Mouse (Mus musculus): ENCODE results near the gene Bub1.

The Bub1 gene

DNA sequence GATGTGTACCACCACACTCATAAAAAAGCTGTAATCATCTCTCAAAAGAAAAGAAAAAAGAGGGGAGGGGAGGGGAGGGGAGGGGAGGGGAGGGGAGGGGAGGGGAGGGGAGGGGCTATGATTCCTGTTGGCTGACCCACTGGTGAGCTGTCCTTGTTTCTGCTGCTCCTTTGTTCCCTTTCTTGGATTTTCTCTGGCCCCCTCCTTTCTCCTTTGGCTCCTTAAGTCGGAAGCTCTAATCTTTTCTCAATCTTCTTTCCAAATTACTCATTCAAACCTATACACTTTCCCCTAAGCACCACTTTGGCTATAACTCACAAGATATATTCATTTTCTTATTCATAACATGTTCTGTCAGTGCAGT is 57.1 kb downstream of the Bub1 start:
- DNase-seq (ENCODE audit: low read depth, low spot score): no peak

- no peak for DNase-seq (ENCODE audit: low read depth, low spot score)
Measured at GRCm38 (mm10) chr2:127773938-127774577, 57.6 kb downstream of the Bub1 start.

DNA sequence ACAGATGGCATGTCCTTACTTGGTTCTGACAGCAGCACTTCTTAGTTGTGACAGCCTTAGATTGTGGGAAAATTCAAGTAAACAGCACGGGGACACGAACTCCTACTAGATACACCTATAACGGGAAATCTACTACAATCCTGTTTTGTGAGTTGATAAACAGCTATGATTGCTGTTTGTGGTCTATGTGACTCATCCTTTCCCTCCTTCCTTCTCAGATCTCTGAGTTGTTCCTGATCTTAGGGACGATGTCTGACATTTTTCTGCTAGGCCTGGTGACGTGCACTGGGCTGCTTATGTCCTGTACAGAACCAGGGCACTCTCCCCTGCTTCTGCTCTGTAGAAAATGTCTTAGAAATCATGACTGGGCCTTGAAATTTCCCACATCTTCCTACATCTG is 70.1 kb downstream of the Bub1 start:
- no peak for DNase-seq (ENCODE audit: low read depth, low spot score)

DNA sequence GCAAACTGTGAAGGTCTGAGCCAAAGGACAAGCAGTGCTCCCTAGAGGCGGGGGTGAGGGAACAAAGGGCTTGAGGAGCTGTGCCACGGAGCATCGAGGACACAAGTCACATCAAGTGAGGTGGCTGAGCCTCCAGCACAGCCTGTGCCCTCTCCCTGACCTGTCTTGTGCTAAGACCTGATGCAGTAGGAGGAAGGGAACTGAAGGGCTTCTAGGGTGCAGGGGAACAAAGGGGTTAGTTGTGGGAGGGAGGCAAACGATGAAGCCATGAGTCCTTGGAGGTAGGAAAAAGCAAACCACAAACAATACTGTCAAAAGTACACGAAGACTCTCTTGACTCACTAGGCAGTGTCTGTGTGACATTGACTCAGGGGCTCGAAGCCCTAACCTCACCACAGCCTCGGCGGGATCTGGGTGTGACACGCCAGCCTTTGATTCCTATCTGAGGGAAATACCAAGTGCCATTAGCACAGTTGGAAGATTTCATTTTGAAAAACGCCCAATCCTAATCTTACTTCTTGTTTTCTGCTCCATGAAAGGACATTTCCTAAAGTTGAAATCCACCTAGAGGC is 71.2 kb downstream of the Bub1 start:
- no peak for DNase-seq (ENCODE audit: low read depth, low spot score)

GRCm38 (mm10) chr2:127760014-127760413 is 71.7 kb downstream of the Bub1 start:
- DNase-seq (ENCODE audit: low read depth, low spot score): no peak

DNA sequence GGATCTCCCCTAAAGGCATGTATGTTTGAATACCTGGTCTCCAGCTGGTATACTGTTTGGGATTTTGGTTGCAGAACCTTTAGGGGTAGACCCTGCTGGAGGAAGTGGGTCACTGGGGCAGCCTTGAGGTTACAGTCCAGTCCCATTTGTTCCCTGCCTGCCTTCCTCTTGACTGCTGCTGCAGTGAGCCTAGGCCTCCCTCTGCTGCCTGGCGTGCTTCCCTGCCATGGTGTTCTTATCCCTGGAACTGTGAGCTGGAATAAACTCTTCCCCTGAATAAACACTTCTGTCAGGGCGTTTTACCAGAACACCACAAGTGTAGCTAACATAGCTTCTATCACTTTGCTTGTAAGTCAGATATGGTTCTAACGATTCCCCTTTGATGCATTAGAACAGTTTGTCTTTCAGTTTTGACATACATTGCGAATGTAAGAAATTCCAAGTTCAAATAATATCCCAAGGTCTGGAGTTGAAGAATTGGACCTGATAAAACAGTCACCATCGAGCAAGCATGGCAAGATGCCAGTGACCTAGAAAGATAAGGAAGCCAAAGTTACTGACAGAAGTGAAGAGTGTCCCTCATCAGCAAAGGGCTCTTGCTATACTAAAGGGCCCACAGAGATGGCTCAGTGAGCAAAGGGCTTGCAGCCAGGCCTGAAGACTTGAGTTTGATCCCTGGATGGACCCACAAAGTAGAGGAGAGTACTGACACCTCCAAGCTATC is 72.3 kb downstream of the Bub1 start:
- DNase-seq (ENCODE audit: low read depth, low spot score): no peak

DNA sequence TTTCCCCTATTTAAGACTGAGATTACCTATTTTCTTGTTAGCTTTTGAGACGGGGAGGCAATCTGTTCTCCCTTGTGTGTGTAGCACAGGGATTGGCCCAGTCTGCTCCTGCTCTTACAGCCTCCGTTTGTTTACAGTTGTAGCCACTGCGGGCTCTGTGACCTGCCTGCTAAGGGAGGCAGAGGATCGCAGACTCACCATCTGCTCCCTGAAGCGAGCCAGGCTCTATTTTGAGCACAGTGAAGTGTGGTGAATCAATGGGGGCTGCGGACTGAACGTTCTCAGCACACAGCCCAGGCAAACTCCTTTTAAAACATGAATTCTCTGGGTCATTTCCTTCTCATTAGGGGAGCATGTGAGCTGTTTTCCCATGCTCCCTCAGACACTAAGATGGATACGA is 74.5 kb downstream of the Bub1 start:
- no peak for DNase-seq (ENCODE audit: low read depth, low spot score)

DNA sequence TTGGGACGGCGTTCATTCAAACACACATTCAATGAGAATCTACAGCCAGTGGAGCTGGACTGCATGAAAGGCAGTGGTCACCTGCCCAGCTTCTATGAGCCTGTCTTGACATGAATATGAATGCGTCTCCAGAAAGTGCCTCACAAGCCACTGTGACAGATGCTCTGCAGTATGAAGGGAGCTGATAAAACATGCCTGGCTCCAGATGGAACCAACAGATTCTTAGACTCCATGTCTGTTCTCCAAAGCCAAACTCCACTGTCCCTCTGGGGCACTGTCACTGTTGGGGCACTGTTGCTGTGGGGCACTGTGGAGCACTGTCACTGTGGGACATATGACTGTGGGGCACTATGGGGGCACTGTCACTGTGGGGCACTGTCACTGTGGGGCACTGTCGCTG is 77.6 kb downstream of the Bub1 start:
- DNase-seq (ENCODE audit: low read depth, low spot score): no peak

DNA sequence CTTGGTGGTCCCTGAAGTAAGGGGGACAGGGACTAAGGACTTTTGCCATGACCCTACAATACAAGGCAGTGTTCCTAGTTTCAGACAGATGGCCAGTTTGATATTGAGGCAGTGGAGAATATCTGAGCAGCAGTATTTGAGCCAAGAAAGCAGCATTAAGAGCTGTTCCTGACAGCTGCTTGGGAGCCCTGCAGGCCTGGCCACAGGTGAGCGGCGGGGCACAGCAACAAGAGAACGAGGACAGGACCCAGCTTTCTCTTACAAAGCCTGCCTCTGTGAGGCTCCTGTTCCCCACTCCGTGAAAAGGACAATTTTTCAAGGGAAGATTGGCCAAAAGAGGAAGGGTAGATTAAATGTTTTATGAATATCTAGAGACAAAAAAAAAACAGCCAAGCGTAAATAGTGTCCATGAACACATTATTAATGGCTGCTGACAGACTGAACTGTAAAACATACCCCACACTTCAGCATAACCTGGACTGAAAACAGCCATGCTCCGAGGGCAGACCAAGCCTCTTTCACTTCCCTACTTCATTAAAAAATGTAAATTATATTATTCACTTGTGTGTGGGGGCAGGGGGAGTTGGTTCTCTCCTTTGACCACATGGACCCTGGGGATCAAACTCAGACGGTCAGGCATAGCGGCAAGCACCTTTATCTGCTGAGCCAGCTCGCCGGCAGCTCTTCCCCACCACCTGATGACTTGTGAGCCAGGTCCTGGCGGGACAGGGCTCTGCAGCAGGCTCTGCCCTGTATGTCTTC is 79.6 kb downstream of the Bub1 start:
- DNase-seq (ENCODE audit: low read depth, low spot score): no peak

All from ES-CJ7 (cell line).